Mouse (Mus musculus): ENCODE data around the gene Cdc34. TPM values are rescaled to one million over a fixed set of nuclear protein-coding genes. Genes with fewer than 3 reads are reported as not detected.
A peak's percentile ranks its signal among the peaks of the same experiment; 100 is the strongest.

Gene Cdc34
- polyA plus RNA-seq, 1 experiment from 2014 or later = 80.5 TPM

GRCm38 (mm10) chr10:79688720-79689119 lies 6.7 kb downstream of the Cdc34 start, which contains the start of gene Gzmm:
Gzmm (plus strand) TSS chr10:79689020.
- H3K27me3 ChIP-seq (ENCODE audit: control insufficient read depth, insufficient read depth, low read depth, low read length) = no peaks in the 10 kb centered on the region
- ATAC-seq (ENCODE audit: low read depth) = no peak
- H3K36me3 ChIP-seq (ENCODE audit: control insufficient read depth, insufficient read depth) = peaks cover 48% of the 10 kb centered on the region
- no peak within 1 kb of the TSS for H3K4me3 ChIP-seq (ENCODE audit: low read depth, low read length)
- no peaks in the 10 kb centered on the region for H3K9me3 ChIP-seq (replicated peaks; ENCODE audit: control insufficient read depth, low read length)
- 75% methylated on average over 4 of the region's 4 CpGs for WGBS (ENCODE audit: insufficient replicate concordance)
- no peak within 1 kb of the TSS for H3K27ac ChIP-seq (ENCODE audit: low read length)
- no peak within 1 kb of the TSS for H3K4me2 ChIP-seq (ENCODE audit: low read depth, low read length)
- no peak within 1 kb of the TSS for H3K9ac ChIP-seq (ENCODE audit: low read depth, low read length)
- peaks cover 9% of the 10 kb centered on the region for H3K4me1 ChIP-seq (ENCODE audit: control insufficient read depth, low read depth, low read length)

GRCm38 (mm10) chr10:79689178-79689577 lies 7.2 kb downstream of the Cdc34 start:
- ATAC-seq (ENCODE audit: low read depth) = no peak
- Histone ChIP-seq H3K4me3 (ENCODE audit: low read depth, low read length) (no peak overlapping the region), H3K36me3 (ENCODE audit: control insufficient read depth, insufficient read depth) (peaks cover 48% of the 10 kb centered on the region), H3K27ac (ENCODE audit: low read length) (no peak overlapping the region), H3K4me1 (ENCODE audit: control insufficient read depth, low read depth, low read length) (peaks cover 5% of the 10 kb centered on the region), H3K9ac (ENCODE audit: low read depth, low read length) (no peak overlapping the region), H3K4me2 (ENCODE audit: low read depth, low read length) (no peak overlapping the region), H3K9me3 (replicated peaks; ENCODE audit: control insufficient read depth, low read length) (no peaks in the 10 kb centered on the region), H3K27me3 (ENCODE audit: control insufficient read depth, insufficient read depth, low read depth, low read length) (no peaks in the 10 kb centered on the region)
- 83% methylated on average over 3 of the region's 3 CpGs for WGBS (ENCODE audit: insufficient replicate concordance)

DNA sequence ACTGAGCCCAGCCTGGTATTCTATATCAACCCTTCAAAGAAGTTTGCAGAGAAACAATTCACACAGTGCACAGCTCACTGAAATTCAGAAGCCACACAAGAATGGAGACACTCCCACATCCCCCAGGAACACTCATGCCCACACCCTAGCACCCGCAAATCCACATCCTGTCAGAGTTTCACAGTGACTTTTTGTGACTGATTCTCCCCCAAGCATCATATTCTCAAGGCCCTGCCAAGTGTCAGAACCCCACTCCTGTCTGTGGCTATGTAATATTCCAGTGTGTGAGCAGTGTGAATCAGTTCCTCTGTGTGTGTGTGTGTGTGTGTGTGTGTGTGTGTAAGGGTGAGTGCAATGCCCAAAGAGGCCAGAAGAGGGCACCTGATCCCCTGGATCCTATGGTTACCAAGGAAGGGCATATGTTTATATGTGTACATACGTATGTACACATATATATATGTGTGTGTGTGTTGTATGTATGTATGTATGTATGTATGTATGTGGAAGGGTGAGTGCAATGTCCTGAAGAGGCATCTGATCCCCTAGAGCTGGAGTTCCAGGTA lies 10.1 kb downstream of the Cdc34 start:
- peaks cover 8% of the 10 kb centered on the region for H3K4me1 ChIP-seq (ENCODE audit: control insufficient read depth, low read depth, low read length)
- no peak overlapping the region for H3K4me3 ChIP-seq (ENCODE audit: low read depth, low read length)
- 85% methylated on average over 2 of the region's 2 CpGs for WGBS (ENCODE audit: insufficient replicate concordance)
- H3K27me3 ChIP-seq (ENCODE audit: control insufficient read depth, insufficient read depth, low read depth, low read length) = no peaks in the 10 kb centered on the region
- no peaks in the 10 kb centered on the region for H3K9me3 ChIP-seq (replicated peaks; ENCODE audit: control insufficient read depth, low read length)
- no peak overlapping the region for H3K4me2 ChIP-seq (ENCODE audit: low read depth, low read length)
- H3K9ac ChIP-seq (ENCODE audit: low read depth, low read length) = no peak overlapping the region
- H3K27ac ChIP-seq (ENCODE audit: low read length) = no peak overlapping the region
- ATAC-seq (ENCODE audit: low read depth) = no peak
- H3K36me3 ChIP-seq (ENCODE audit: control insufficient read depth, insufficient read depth) = peaks cover 22% of the 10 kb centered on the region

- Histone ChIP-seq H3K36me3 (ENCODE audit: control insufficient read depth, insufficient read depth) (peaks cover 6% of the 10 kb centered on the region), H3K4me3 (ENCODE audit: low read depth, low read length) (no peak overlapping the region), H3K9ac (ENCODE audit: low read depth, low read length) (no peak overlapping the region), H3K27me3 (ENCODE audit: control insufficient read depth, insufficient read depth, low read depth, low read length) (no peaks in the 10 kb centered on the region), H3K27ac (ENCODE audit: low read length) (no peak overlapping the region), H3K9me3 (replicated peaks; ENCODE audit: control insufficient read depth, low read length) (no peaks in the 10 kb centered on the region), H3K4me1 (ENCODE audit: control insufficient read depth, low read depth, low read length) (peaks cover 8% of the 10 kb centered on the region), H3K4me2 (ENCODE audit: low read depth, low read length) (no peak overlapping the region)
- ATAC-seq (ENCODE audit: low read depth) = no peak
- 63% methylated on average over 12 of the region's 12 CpGs for WGBS (ENCODE audit: insufficient replicate concordance)
Observed at GRCm38 (mm10) chr10:79693580-79694378, 11.8 kb downstream of the Cdc34 start.

DNA sequence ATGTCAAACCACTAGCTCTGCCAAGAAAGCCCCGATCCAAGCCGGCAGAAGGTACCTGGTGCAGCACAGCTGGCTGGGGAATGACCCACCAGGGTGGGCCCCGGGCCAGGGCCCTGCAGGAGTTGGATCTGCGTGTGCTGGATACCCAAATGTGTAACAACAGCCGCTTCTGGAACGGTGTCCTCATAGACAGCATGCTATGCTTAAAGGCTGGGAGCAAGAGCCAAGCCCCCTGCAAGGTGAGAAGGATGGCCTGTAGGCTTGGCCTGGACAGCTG lies 12.3 kb downstream of the Cdc34 start:
- Histone ChIP-seq H3K36me3 (ENCODE audit: control insufficient read depth, insufficient read depth) (peaks cover under 1% of the 10 kb centered on the region; the same call in 1 of the 2 replicates), H3K4me1 (ENCODE audit: control insufficient read depth, low read depth, low read length) (peaks cover 8% of the 10 kb centered on the region), H3K27me3 (ENCODE audit: control insufficient read depth, insufficient read depth, low read depth, low read length) (no peaks in the 10 kb centered on the region), H3K9ac (ENCODE audit: low read depth, low read length) (no peak overlapping the region), H3K4me3 (ENCODE audit: low read depth, low read length) (no peak overlapping the region), H3K27ac (ENCODE audit: low read length) (no peak overlapping the region), H3K4me2 (ENCODE audit: low read depth, low read length) (no peak overlapping the region), H3K9me3 (replicated peaks; ENCODE audit: control insufficient read depth, low read length) (no peaks in the 10 kb centered on the region)
- 71% methylated on average over 6 of the region's 6 CpGs for WGBS (ENCODE audit: insufficient replicate concordance)
- no peak for ATAC-seq (ENCODE audit: low read depth)

GRCm38 (mm10) chr10:79695231-79696128 lies 13.5 kb downstream of the Cdc34 start:
- H3K4me3 ChIP-seq (ENCODE audit: low read depth, low read length) = no peak overlapping the region
- WGBS (ENCODE audit: insufficient replicate concordance) = 58% methylated on average over 13 of the region's 13 CpGs
- H3K9me3 ChIP-seq (replicated peaks; ENCODE audit: control insufficient read depth, low read length) = no peaks in the 10 kb centered on the region
- peak; percentile 68 for ATAC-seq (ENCODE audit: low read depth)
- peaks cover 8% of the 10 kb centered on the region for H3K4me1 ChIP-seq (ENCODE audit: control insufficient read depth, low read depth, low read length)
- no peak overlapping the region for H3K9ac ChIP-seq (ENCODE audit: low read depth, low read length)
- H3K36me3 ChIP-seq (ENCODE audit: control insufficient read depth, insufficient read depth) = no peaks in the 10 kb centered on the region
- H3K27ac ChIP-seq (ENCODE audit: low read length) = no peak overlapping the region
- H3K4me2 ChIP-seq (ENCODE audit: low read depth, low read length) = no peak overlapping the region
- no peaks in the 10 kb centered on the region for H3K27me3 ChIP-seq (ENCODE audit: control insufficient read depth, insufficient read depth, low read depth, low read length)

DNA sequence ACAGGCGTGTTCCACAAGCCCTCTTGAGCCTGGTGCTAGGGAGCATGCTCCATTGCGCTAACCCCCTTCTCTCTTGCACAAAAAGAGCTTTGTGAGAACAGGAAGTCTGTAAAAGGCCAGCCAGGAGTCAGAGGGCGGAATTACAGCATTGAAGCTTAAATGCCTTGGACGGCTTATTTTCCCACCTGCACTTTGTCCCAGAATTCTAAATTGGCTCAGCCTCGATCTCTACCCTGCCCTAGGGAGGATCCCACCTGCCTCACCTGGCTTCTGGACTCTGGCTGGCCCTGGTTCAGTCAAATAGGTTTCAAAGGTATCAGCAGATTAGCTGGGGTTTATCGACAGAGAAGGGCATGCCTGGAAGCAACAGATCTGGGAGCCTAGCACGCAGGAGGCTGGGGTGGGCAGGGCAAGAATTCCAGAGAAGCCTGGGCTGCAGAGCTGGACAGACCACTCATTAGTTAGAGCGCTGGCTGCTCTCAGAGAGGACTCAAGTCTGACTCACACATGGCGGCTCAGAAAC lies 14.2 kb downstream of the Cdc34 start:
- no peak overlapping the region for H3K4me2 ChIP-seq (ENCODE audit: low read depth, low read length)
- ATAC-seq (ENCODE audit: low read depth) = no peak
- no peaks in the 10 kb centered on the region for H3K9me3 ChIP-seq (replicated peaks; ENCODE audit: control insufficient read depth, low read length)
- WGBS (ENCODE audit: insufficient replicate concordance) = 57% methylated on average over 9 of the region's 9 CpGs
- H3K9ac ChIP-seq (ENCODE audit: low read depth, low read length) = no peak overlapping the region
- H3K36me3 ChIP-seq (ENCODE audit: control insufficient read depth, insufficient read depth) = no peaks in the 10 kb centered on the region
- no peaks in the 10 kb centered on the region for H3K27me3 ChIP-seq (ENCODE audit: control insufficient read depth, insufficient read depth, low read depth, low read length)
- peaks cover 8% of the 10 kb centered on the region for H3K4me1 ChIP-seq (ENCODE audit: control insufficient read depth, low read depth, low read length)
- H3K27ac ChIP-seq (ENCODE audit: low read length) = no peak overlapping the region
- H3K4me3 ChIP-seq (ENCODE audit: low read depth, low read length) = no peak overlapping the region

GRCm38 (mm10) chr10:79697916-79698315 lies 15.9 kb downstream of the Cdc34 start:
- peaks cover 10% of the 10 kb centered on the region for H3K4me1 ChIP-seq (ENCODE audit: control insufficient read depth, low read depth, low read length)
- H3K9ac ChIP-seq (ENCODE audit: low read depth, low read length) = no peak overlapping the region
- no peak overlapping the region for H3K27ac ChIP-seq (ENCODE audit: low read length)
- no peak overlapping the region for H3K4me2 ChIP-seq (ENCODE audit: low read depth, low read length)
- ATAC-seq (ENCODE audit: low read depth) = no peak
- H3K36me3 ChIP-seq (ENCODE audit: control insufficient read depth, insufficient read depth) = no peaks in the 10 kb centered on the region
- H3K4me3 ChIP-seq (ENCODE audit: low read depth, low read length) = no peak overlapping the region
- H3K9me3 ChIP-seq (replicated peaks; ENCODE audit: control insufficient read depth, low read length) = no peaks in the 10 kb centered on the region
- H3K27me3 ChIP-seq (ENCODE audit: control insufficient read depth, insufficient read depth, low read depth, low read length) = no peaks in the 10 kb centered on the region
- 37% methylated on average over 6 of the region's 6 CpGs for WGBS (ENCODE audit: insufficient replicate concordance)

Measured in liver, embryonic 16.5 days (tissue).